Mouse (Mus musculus): Measurements from ENCODE around the gene Ano4. TPM values are rescaled to one million over a fixed set of nuclear protein-coding genes. Genes with fewer than 3 reads are reported as not detected.

Gene Ano4
- polyA plus RNA-seq, 1 experiment from 2014 or later: 4.1 TPM

DNA sequence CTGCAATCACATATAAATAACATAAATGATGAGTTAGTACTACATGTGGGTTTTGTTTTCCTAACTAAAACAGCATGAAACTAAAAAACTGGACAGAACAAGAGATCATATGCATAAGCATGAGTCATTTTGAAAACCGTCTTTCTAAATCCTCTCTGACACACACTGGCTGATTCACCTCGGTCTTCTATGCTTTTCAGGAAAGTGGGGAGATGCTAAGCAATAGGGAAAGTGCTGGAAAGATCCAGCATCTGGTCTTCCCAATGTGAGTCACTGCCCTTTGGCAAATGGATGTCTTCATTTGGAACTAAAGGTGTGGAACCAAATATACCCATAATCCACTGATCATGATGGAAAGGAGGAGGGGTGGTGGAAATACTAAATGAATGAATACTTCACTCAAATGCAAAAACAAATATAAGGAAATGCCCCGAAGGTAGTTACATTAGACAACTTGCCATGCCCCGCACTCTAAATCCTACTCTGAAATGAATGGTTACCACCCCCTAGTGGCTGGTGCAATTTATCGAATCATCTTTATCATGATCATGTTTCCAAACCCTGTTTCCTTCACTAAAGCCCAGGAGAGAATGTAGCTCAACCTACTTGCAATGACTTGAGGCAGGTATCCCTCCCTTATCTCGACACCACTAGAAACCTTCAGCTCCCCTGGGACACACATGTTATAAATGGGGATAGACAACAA is 122.1 kb downstream of the Ano4 start:
- Histone ChIP-seq H3K4me3 (ENCODE audit: low read depth, low read length) (no peak overlapping the region), H3K27ac (ENCODE audit: low read depth, low read length) (no peak overlapping the region), H3K4me2 (replicated peaks; ENCODE audit: low read depth, low read length) (no peak overlapping the region), H3K27me3 (ENCODE audit: control insufficient read depth, insufficient read depth, low read length) (no peaks in the 10 kb centered on the region), H3K36me3 (ENCODE audit: control insufficient read depth, insufficient read depth, low read length) (no peaks in the 10 kb centered on the region), H3K9ac (ENCODE audit: low read depth, low read length) (no peak overlapping the region), H3K4me1 (replicated peaks; ENCODE audit: control insufficient read depth, insufficient read depth, low read length) (no peaks in the 10 kb centered on the region), H3K9me3 (ENCODE audit: control insufficient read depth, low read length) (no peaks in the 10 kb centered on the region)
- no peak for ATAC-seq (ENCODE audit: low FRiP score)
- no peak for DNase-seq (ENCODE audit: low spot score)
- 80% methylated on average over 6 of the region's 6 CpGs for WGBS

DNA sequence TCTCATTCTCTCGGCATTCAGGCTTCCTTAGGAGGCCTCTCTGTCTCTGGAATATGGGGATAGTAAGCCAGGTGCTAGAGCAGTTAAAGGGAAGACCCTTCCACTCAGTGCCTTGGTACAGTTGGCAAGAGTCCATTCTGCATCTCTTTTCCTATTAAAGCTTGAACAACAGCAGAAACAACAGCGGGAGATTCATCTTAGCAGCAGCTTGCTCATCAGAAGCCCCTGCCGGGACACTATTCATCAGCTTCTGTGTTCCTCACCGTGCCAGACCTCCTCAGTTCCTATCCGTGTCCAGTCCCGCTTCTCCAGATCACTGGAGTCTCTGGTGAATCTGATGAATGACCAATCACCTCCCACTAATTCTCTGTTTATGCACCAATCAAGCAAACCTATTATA is 128.5 kb downstream of the Ano4 start:
- Histone ChIP-seq H3K4me3 (ENCODE audit: low read depth, low read length) (no peak overlapping the region), H3K36me3 (ENCODE audit: control insufficient read depth, insufficient read depth, low read length) (no peaks in the 10 kb centered on the region), H3K27me3 (ENCODE audit: control insufficient read depth, insufficient read depth, low read length) (no peaks in the 10 kb centered on the region), H3K9me3 (ENCODE audit: control insufficient read depth, low read length) (no peaks in the 10 kb centered on the region), H3K27ac (ENCODE audit: low read depth, low read length) (no peak overlapping the region), H3K9ac (ENCODE audit: low read depth, low read length) (no peak overlapping the region), H3K4me2 (replicated peaks; ENCODE audit: low read depth, low read length) (no peak overlapping the region), H3K4me1 (replicated peaks; ENCODE audit: control insufficient read depth, insufficient read depth, low read length) (no peaks in the 10 kb centered on the region)
- ATAC-seq (ENCODE audit: low FRiP score): no peak
- 78% methylated on average over 6 of the region's 6 CpGs for WGBS
- no peak for DNase-seq (ENCODE audit: low spot score)

DNA sequence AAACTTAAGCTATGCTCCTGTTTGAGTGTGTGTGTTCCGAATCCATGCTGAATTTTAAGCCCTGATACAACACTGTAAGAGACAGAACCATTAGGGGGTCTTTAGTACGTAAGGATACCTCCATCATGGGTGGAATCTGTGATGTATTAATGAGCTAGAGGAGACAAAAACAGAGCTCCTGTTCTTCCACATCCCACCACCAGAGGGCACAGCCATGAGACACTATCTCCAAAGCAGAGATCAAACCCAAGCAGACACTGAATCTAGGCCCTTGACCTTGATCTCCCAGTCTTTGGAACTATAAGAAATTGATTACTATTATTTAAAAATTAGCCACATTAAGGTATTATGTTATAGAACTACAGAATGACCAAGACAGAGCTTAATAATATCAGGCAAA is 138.7 kb downstream of the Ano4 start:
- no peaks in the 10 kb centered on the region for H3K9me3 ChIP-seq (ENCODE audit: control insufficient read depth, low read length)
- DNase-seq (ENCODE audit: low spot score): peak; percentile 52
- ATAC-seq (ENCODE audit: low FRiP score): no peak
- H3K4me3 ChIP-seq (ENCODE audit: low read depth, low read length): no peak overlapping the region
- 46% methylated on average over 2 of the region's 2 CpGs for whole genome bisulfite sequencing
- no peaks in the 10 kb centered on the region for H3K27me3 ChIP-seq (ENCODE audit: control insufficient read depth, insufficient read depth, low read length)
- no peaks in the 10 kb centered on the region for H3K36me3 ChIP-seq (ENCODE audit: control insufficient read depth, insufficient read depth, low read length)
- no peak overlapping the region for H3K27ac ChIP-seq (ENCODE audit: low read depth, low read length)
- no peak overlapping the region for H3K4me2 ChIP-seq (replicated peaks; ENCODE audit: low read depth, low read length)
- no peaks in the 10 kb centered on the region for H3K4me1 ChIP-seq (replicated peaks; ENCODE audit: control insufficient read depth, insufficient read depth, low read length)
- H3K9ac ChIP-seq (ENCODE audit: low read depth, low read length): no peak overlapping the region

DNA sequence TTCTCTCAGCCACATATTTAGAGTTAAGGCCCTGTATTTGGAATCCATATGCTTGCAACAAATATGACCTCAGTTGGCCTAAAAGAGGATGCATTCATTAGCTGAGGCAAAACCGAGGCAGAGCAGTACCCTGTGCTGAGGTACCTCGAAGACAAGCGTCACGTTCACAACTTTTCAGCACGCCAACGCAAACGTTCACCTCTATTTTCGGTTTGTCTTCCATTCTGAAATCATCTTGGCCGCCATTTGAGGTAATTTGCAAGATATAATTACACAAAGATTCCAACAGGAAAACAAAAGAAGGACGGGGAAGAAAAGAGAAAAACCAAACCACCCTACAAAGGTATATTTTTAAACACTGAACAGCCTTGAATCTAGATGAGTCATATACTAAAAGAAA is 148.1 kb downstream of the Ano4 start:
- no peak for ATAC-seq (ENCODE audit: low FRiP score)
- Histone ChIP-seq H3K4me2 (replicated peaks; ENCODE audit: low read depth, low read length) (no peak overlapping the region), H3K27me3 (ENCODE audit: control insufficient read depth, insufficient read depth, low read length) (no peaks in the 10 kb centered on the region), H3K9ac (ENCODE audit: low read depth, low read length) (no peak overlapping the region), H3K36me3 (ENCODE audit: control insufficient read depth, insufficient read depth, low read length) (no peaks in the 10 kb centered on the region), H3K4me3 (ENCODE audit: low read depth, low read length) (no peak overlapping the region), H3K27ac (ENCODE audit: low read depth, low read length) (no peak overlapping the region), H3K9me3 (ENCODE audit: control insufficient read depth, low read length) (no peaks in the 10 kb centered on the region), H3K4me1 (replicated peaks; ENCODE audit: control insufficient read depth, insufficient read depth, low read length) (no peaks in the 10 kb centered on the region)
- 93% methylated on average over 10 of the region's 10 CpGs for WGBS
- no peak for DNase-seq (ENCODE audit: low spot score)

DNA sequence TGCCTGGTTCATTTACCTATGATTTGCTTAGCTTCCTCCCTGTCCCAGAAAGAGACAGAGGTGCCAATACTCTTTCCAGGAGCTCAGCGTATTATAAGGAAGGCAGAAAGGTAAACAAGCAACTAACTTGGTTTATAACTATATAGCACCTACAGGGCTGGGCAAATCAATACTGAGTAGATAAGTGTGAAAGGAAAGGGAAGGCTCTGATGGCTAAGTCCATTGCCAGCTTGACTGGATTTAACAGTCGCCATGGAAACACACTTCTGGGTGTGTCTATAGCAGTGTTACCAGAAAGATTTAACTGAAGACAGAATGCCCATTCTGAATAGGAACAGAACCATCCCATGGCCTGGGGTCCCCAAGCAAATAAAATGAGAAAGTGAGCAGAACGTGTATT is 149.5 kb downstream of the Ano4 start:
- Histone ChIP-seq H3K4me2 (replicated peaks; ENCODE audit: low read depth, low read length) (no peak overlapping the region), H3K27me3 (ENCODE audit: control insufficient read depth, insufficient read depth, low read length) (no peaks in the 10 kb centered on the region), H3K36me3 (ENCODE audit: control insufficient read depth, insufficient read depth, low read length) (no peaks in the 10 kb centered on the region), H3K4me1 (replicated peaks; ENCODE audit: control insufficient read depth, insufficient read depth, low read length) (no peaks in the 10 kb centered on the region), H3K27ac (ENCODE audit: low read depth, low read length) (no peak overlapping the region), H3K9ac (ENCODE audit: low read depth, low read length) (no peak overlapping the region), H3K4me3 (ENCODE audit: low read depth, low read length) (no peak overlapping the region), H3K9me3 (ENCODE audit: control insufficient read depth, low read length) (no peaks in the 10 kb centered on the region)
- 80% methylated on average over 3 of the region's 3 CpGs for WGBS
- DNase-seq (ENCODE audit: low spot score) (no peak), ATAC-seq (ENCODE audit: low FRiP score) (no peak)

DNA sequence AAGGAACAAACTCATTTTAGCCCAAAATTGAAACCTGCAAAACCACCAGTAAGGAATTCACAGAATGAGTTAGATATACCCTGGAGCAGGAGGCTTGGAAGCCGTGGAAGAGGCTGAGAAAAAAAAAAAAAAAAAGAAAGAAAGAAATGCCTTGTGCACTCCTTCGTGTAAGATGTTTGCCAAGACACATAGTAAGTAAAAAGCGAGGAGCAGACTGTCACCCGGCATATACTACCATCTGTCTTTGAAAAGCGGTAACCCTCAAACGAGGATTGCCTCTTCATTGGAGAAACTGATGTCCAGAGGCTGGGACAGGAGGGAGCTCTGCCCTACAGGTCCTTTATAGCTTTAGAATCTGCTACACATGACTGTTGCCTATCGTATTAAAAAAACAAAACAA is 150.1 kb downstream of the Ano4 start:
- H3K4me1 ChIP-seq (replicated peaks; ENCODE audit: control insufficient read depth, insufficient read depth, low read length): no peaks in the 10 kb centered on the region
- no peak overlapping the region for H3K9ac ChIP-seq (ENCODE audit: low read depth, low read length)
- 86% methylated on average over 7 of the region's 7 CpGs for WGBS
- no peaks in the 10 kb centered on the region for H3K9me3 ChIP-seq (ENCODE audit: control insufficient read depth, low read length)
- H3K36me3 ChIP-seq (ENCODE audit: control insufficient read depth, insufficient read depth, low read length): no peaks in the 10 kb centered on the region
- DNase-seq (ENCODE audit: low spot score) (no peak), ATAC-seq (ENCODE audit: low FRiP score) (no peak)
- no peaks in the 10 kb centered on the region for H3K27me3 ChIP-seq (ENCODE audit: control insufficient read depth, insufficient read depth, low read length)
- H3K4me3 ChIP-seq (ENCODE audit: low read depth, low read length): no peak overlapping the region
- no peak overlapping the region for H3K27ac ChIP-seq (ENCODE audit: low read depth, low read length)
- H3K4me2 ChIP-seq (replicated peaks; ENCODE audit: low read depth, low read length): no peak overlapping the region

DNA sequence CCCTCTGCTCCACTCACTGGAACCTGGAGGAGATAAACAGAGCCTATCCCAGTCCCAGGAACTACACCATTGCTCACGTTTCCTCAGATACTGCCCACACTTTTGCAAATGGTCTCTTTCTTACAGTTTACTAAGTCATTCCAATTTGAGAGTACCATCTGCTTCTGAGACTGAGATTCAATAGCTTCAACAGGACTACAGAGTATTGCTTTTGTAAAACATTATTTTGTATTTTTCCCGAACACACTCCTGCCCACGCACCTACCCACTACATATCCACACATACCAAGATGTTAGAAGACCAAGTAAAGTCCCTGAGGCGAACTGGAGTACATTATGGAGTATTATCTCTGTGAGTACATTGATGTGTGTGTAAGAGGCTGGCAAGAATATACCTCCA is 166.6 kb downstream of the Ano4 start:
- DNase-seq (ENCODE audit: low spot score) (no peak), ATAC-seq (ENCODE audit: low FRiP score) (no peak)
- no peak overlapping the region for H3K4me2 ChIP-seq (replicated peaks; ENCODE audit: low read depth, low read length)
- H3K4me3 ChIP-seq (ENCODE audit: low read depth, low read length): no peak overlapping the region
- H3K27ac ChIP-seq (ENCODE audit: low read depth, low read length): no peak overlapping the region
- H3K4me1 ChIP-seq (replicated peaks; ENCODE audit: control insufficient read depth, insufficient read depth, low read length): no peaks in the 10 kb centered on the region
- no peak overlapping the region for H3K9ac ChIP-seq (ENCODE audit: low read depth, low read length)
- no peaks in the 10 kb centered on the region for H3K9me3 ChIP-seq (ENCODE audit: control insufficient read depth, low read length)
- 87% methylated on average over 4 of the region's 4 CpGs for WGBS
- H3K36me3 ChIP-seq (ENCODE audit: control insufficient read depth, insufficient read depth, low read length): no peaks in the 10 kb centered on the region
- no peaks in the 10 kb centered on the region for H3K27me3 ChIP-seq (ENCODE audit: control insufficient read depth, insufficient read depth, low read length)

DNA sequence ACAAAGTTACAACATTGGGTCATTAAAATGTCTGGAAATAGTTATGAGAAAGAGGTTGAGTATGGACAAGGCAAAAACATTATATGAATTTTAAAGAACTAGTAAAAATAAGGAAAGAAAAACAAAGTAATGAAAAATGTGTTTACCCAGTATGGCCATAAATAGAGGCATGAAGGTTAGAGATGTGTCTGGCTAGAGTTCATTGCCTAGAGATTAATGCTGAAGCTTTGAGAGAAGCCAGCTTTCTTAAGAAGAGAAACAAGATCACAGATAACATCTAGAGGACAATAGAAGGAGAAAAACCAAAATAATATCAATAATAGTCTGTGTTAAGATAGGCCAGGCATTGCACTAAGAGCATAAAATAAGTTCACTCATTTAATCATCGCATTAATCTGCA is 180.0 kb downstream of the Ano4 start:
- no peak for DNase-seq (ENCODE audit: low spot score)
- Histone ChIP-seq H3K36me3 (ENCODE audit: control insufficient read depth, insufficient read depth, low read length) (no peaks in the 10 kb centered on the region), H3K27me3 (ENCODE audit: control insufficient read depth, insufficient read depth, low read length) (no peaks in the 10 kb centered on the region), H3K4me2 (replicated peaks; ENCODE audit: low read depth, low read length) (no peak overlapping the region), H3K27ac (ENCODE audit: low read depth, low read length) (no peak overlapping the region), H3K9ac (ENCODE audit: low read depth, low read length) (no peak overlapping the region), H3K4me3 (ENCODE audit: low read depth, low read length) (no peak overlapping the region), H3K9me3 (ENCODE audit: control insufficient read depth, low read length) (no peaks in the 10 kb centered on the region), H3K4me1 (replicated peaks; ENCODE audit: control insufficient read depth, insufficient read depth, low read length) (no peaks in the 10 kb centered on the region)
- 88% methylated on average over 1 of the region's 1 CpGs for WGBS
- no peak for ATAC-seq (ENCODE audit: low FRiP score)

DNA sequence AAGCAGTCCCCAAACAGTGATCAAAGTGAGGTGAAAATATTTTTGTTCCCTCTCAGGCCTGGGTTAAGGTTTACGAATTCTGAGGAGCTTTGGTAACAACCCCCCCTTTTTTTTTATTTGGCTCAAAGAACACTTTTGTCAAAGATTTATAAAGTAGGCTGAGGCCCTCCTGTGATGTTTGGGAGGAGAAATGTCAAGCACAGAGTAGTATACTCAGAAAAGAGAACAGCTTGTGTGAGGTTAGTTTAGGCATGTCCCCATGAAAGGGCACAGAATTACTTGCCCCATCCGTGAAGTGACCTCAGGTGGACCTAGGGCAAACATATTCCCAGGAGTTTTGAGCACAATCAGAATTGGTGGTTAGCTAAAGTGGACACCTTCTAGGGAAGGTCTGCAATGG is 189.1 kb downstream of the Ano4 start:
- ATAC-seq (ENCODE audit: low FRiP score) (no peak), DNase-seq (ENCODE audit: low spot score) (no peak)
- H3K4me3 ChIP-seq (ENCODE audit: low read depth, low read length): no peak overlapping the region
- H3K27ac ChIP-seq (ENCODE audit: low read depth, low read length): no peak overlapping the region
- no peaks in the 10 kb centered on the region for H3K36me3 ChIP-seq (ENCODE audit: control insufficient read depth, insufficient read depth, low read length)
- WGBS: 67% methylated on average over 2 of the region's 2 CpGs
- H3K27me3 ChIP-seq (ENCODE audit: control insufficient read depth, insufficient read depth, low read length): no peaks in the 10 kb centered on the region
- H3K9me3 ChIP-seq (ENCODE audit: control insufficient read depth, low read length): no peaks in the 10 kb centered on the region
- no peaks in the 10 kb centered on the region for H3K4me1 ChIP-seq (replicated peaks; ENCODE audit: control insufficient read depth, insufficient read depth, low read length)
- no peak overlapping the region for H3K4me2 ChIP-seq (replicated peaks; ENCODE audit: low read depth, low read length)
- H3K9ac ChIP-seq (ENCODE audit: low read depth, low read length): no peak overlapping the region
